Mouse (Mus musculus) hindbrain, embryonic 13.5 days (tissue): ENCODE data around the gene Id3. TPM values are rescaled to one million over a fixed set of nuclear protein-coding genes. Genes with fewer than 3 reads are reported as not detected.

ENCODE experiments used
- ATAC-seq: fragments of 200-750 bp; cut with Nextera tagmentation; 2 replicates; pipeline ENCODE4 v1.8.0; 2017; ENCODE audit warnings: moderate TSS enrichment; ENCODE audit not compliant: low FRiP score
- H3K27ac ChIP-seq: fragments of 300-500 bp; sonication (generic); 2 replicates; pipeline ENCODE4 v1.5.1; 2015; ENCODE audit warnings: inconsistent platforms, mild to moderate bottlenecking, moderate library complexity
- H3K27me3 ChIP-seq: fragments of 300-500 bp; sonication (generic); 2 replicates; pipeline ENCODE4 v1.6.1; 2015; ENCODE audit warnings: mild to moderate bottlenecking, inconsistent platforms
- H3K36me3 ChIP-seq: fragments of 300-500 bp; sonication (generic); 2 replicates; pipeline ENCODE4 v1.6.1; 2015; ENCODE audit warnings: mild to moderate bottlenecking, inconsistent platforms
- H3K4me1 ChIP-seq: fragments of 300-500 bp; sonication (generic); replicated peaks from 2 replicates; pipeline ENCODE4 v1.6.1; 2015; ENCODE audit warnings: inconsistent platforms
- H3K4me2 ChIP-seq: fragments of 300-500 bp; sonication (generic); 2 replicates; pipeline ENCODE4 v1.6.1; 2015; ENCODE audit warnings: inconsistent platforms, mild to moderate bottlenecking, moderate library complexity
- H3K4me3 ChIP-seq: fragments of 300-500 bp; sonication (generic); 2 replicates; pipeline ENCODE4 v1.5.1; 2015; ENCODE audit warnings: mild to moderate bottlenecking, inconsistent platforms
- H3K9ac ChIP-seq: fragments of 300-500 bp; sonication (generic); 2 replicates; pipeline ENCODE4 v1.6.1; 2015; ENCODE audit warnings: mild to moderate bottlenecking, inconsistent platforms
- H3K9me3 ChIP-seq: fragments of 300-500 bp; sonication (generic); 2 replicates; pipeline ENCODE4 v1.6.1; 2016; ENCODE audit warnings: inconsistent platforms
- WGBS: fragments of 180-500 bp; shearing (Covaris S2); methylation state at CpG from one replicate; pipeline ENCODE4 v1.1.7; 2015; 5-methylcytosine and 5-hydroxymethylcytosine counted together
- polyA plus RNA-seq: library from polyadenylated mRNA; unstranded; fragments of >200 nt; fragmentation: Nextera tagmentation; extraction: Ambion mirVana; gene quantifications from 2 replicates; pipeline ENCODE4 v1.2.1, GENCODE M21; 2015

The Id3 gene
- polyA plus RNA-seq, 1 experiment from 2014 or later, result 269 TPM

DNA sequence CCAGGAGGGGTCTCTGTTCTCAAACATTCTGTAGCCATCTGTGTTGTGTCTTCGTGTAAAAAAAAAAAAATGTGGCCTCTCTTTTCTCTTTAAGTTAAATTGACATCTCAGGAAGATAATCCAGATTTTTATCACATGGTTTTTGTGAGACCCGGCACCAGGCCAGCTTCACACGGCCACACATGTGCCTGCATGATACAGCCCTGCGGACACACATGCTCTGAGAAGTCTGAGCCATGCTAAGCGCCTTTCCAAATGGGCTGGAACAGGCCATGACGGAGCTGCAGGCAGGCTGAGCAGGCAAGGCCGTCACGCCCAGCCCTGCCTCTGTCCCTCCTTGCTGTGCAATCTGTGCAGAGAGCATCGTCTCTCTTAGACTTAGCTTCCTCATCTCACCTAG lies 11.2 kb downstream of the Id3 start:
- H3K9me3 ChIP-seq, result no peaks in the 10 kb centered on the region
- H3K9ac ChIP-seq, result no peak overlapping the region
- no peak for ATAC-seq
- no peak overlapping the region for H3K4me2 ChIP-seq
- no peak overlapping the region for H3K27ac ChIP-seq
- peaks cover 8% of the 10 kb centered on the region for H3K4me1 ChIP-seq
- WGBS, result 69% methylated on average over 9 of the region's 9 CpGs
- no peaks in the 10 kb centered on the region for H3K36me3 ChIP-seq
- no peak overlapping the region for H3K4me3 ChIP-seq
- no peaks in the 10 kb centered on the region for H3K27me3 ChIP-seq

GRCm38 (mm10) chr4:136158498-136158897 lies 15.2 kb downstream of the Id3 start:
- no peak overlapping the region for H3K27ac ChIP-seq
- no peaks in the 10 kb centered on the region for H3K9me3 ChIP-seq
- peaks cover 16% of the 10 kb centered on the region for H3K4me1 ChIP-seq
- no peak overlapping the region for H3K4me2 ChIP-seq
- no peak overlapping the region for H3K4me3 ChIP-seq
- WGBS, result 83% methylated on average over 6 of the region's 6 CpGs
- no peak overlapping the region for H3K9ac ChIP-seq
- no peak for ATAC-seq
- H3K36me3 ChIP-seq, result no peaks in the 10 kb centered on the region
- H3K27me3 ChIP-seq, result no peaks in the 10 kb centered on the region

GRCm38 (mm10) chr4:136159802-136160397 lies 16.6 kb downstream of the Id3 start:
- ATAC-seq, result peak; percentile 67
- Histone ChIP-seq H3K4me2 (no peak overlapping the region), H3K9me3 (no peaks in the 10 kb centered on the region), H3K36me3 (no peaks in the 10 kb centered on the region), H3K9ac (0 out of 2 replicates have a peak overlapping the region, but pooled peaks have one; percentile 40), H3K4me3 (no peak overlapping the region), H3K4me1 (peaks cover 18% of the 10 kb centered on the region), H3K27me3 (no peaks in the 10 kb centered on the region), H3K27ac (peak overlapping the region; percentile 77)
- WGBS, result 1% methylated on average over 5 of the region's 5 CpGs

DNA sequence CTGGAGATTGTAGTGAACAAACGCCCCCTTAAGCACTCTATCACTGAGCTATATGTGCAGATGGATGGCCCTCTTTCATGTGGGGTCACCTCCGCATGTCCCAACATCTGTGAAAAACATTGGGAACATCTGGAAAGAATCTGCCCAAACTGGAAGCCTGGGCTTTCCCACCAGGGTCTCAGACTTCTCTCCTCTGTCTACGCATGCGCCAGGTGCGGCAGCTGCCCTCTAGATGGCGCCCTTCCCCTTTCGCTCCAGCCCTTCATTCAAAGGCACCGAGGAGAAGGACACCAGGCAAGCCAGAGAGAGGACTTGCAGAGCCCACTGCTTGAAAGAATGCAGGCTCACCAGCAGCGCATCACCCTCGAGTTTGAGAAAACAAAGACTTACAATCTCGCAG lies 20.2 kb downstream of the Id3 start:
- H3K36me3 ChIP-seq, result no peaks in the 10 kb centered on the region
- peak overlapping the region; percentile 26; the same call in 1 of the 2 replicates for H3K4me2 ChIP-seq
- no peak overlapping the region for H3K4me3 ChIP-seq
- H3K27me3 ChIP-seq, result no peaks in the 10 kb centered on the region
- 2% methylated on average over 11 of the region's 11 CpGs for WGBS
- no peaks in the 10 kb centered on the region for H3K9me3 ChIP-seq
- H3K4me1 ChIP-seq, result peaks cover 18% of the 10 kb centered on the region
- H3K27ac ChIP-seq, result no peak overlapping the region
- peak; percentile 47; the same call in 1 of the 2 replicates for ATAC-seq
- H3K9ac ChIP-seq, result no peak overlapping the region

DNA sequence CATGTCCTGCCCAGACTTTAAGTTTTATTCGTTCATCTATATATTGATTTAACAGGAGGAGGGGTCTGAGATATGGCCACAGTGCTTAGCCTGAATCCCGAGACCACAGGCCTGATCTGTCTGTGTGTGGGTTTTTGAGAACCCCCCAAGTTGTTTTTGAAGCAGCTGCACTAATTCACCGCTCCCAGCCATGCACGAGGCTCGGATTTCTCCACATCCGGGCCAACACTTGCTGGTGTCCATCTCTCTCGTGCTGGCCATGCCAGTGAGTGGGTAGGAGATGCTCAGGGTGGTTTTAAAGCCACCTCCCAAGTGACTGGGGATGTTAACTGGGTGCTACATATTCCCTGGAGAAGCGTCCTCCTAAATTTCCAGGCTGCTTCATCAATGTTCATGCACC lies 21.7 kb downstream of the Id3 start:
- ATAC-seq, result no peak
- H3K27me3 ChIP-seq, result no peaks in the 10 kb centered on the region
- no peak overlapping the region for H3K27ac ChIP-seq
- no peak overlapping the region for H3K9ac ChIP-seq
- H3K9me3 ChIP-seq, result no peaks in the 10 kb centered on the region
- H3K4me1 ChIP-seq, result peaks cover 10% of the 10 kb centered on the region
- H3K36me3 ChIP-seq, result no peaks in the 10 kb centered on the region
- no peak overlapping the region for H3K4me3 ChIP-seq
- 85% methylated on average over 8 of the region's 8 CpGs for whole genome bisulfite sequencing
- H3K4me2 ChIP-seq, result no peak overlapping the region

- 91% methylated on average over 3 of the region's 3 CpGs for WGBS
Measured at GRCm38 (mm10) chr4:136167701-136168100, 24.4 kb downstream of the Id3 start.

GRCm38 (mm10) chr4:136170401-136170800 lies 27.1 kb downstream of the Id3 start:
- H3K9me3 ChIP-seq, result no peaks in the 10 kb centered on the region
- 89% methylated on average over 4 of the region's 4 CpGs for WGBS
- H3K9ac ChIP-seq, result no peak overlapping the region
- peaks cover 13% of the 10 kb centered on the region for H3K27me3 ChIP-seq
- no peak for ATAC-seq
- H3K4me3 ChIP-seq, result no peak overlapping the region
- H3K36me3 ChIP-seq, result no peaks in the 10 kb centered on the region
- peaks cover 30% of the 10 kb centered on the region for H3K4me1 ChIP-seq
- no peak overlapping the region for H3K27ac ChIP-seq
- no peak overlapping the region for H3K4me2 ChIP-seq

More at GRCm38 (mm10) chr4:136167701-136168100, 24.4 kb downstream of the Id3 start:
- Histone ChIP-seq H3K27ac (no peak overlapping the region), H3K4me2 (no peak overlapping the region), H3K4me1 (peaks cover 16% of the 10 kb centered on the region), H3K4me3 (no peak overlapping the region), H3K9me3 (no peaks in the 10 kb centered on the region), H3K27me3 (no peaks in the 10 kb centered on the region), H3K36me3 (no peaks in the 10 kb centered on the region), H3K9ac (no peak overlapping the region)
- no peak for ATAC-seq

GRCm38 (mm10) chr4:136171455-136171854 lies 28.2 kb downstream of the Id3 start:
- H3K4me1 ChIP-seq, result peaks cover 38% of the 10 kb centered on the region
- no peaks in the 10 kb centered on the region for H3K9me3 ChIP-seq
- no peaks in the 10 kb centered on the region for H3K36me3 ChIP-seq
- H3K27me3 ChIP-seq, result peaks cover 13% of the 10 kb centered on the region
- ATAC-seq, result 0 out of 2 replicates have a peak, but pooled peaks have one; percentile 44
- peak overlapping the region; percentile 100 for H3K4me2 ChIP-seq
- peak overlapping the region; percentile 62 for H3K4me3 ChIP-seq
- 15% methylated on average over 12 of the region's 12 CpGs for WGBS
- H3K9ac ChIP-seq, result peak overlapping the region; percentile 71
- no peak overlapping the region for H3K27ac ChIP-seq

DNA sequence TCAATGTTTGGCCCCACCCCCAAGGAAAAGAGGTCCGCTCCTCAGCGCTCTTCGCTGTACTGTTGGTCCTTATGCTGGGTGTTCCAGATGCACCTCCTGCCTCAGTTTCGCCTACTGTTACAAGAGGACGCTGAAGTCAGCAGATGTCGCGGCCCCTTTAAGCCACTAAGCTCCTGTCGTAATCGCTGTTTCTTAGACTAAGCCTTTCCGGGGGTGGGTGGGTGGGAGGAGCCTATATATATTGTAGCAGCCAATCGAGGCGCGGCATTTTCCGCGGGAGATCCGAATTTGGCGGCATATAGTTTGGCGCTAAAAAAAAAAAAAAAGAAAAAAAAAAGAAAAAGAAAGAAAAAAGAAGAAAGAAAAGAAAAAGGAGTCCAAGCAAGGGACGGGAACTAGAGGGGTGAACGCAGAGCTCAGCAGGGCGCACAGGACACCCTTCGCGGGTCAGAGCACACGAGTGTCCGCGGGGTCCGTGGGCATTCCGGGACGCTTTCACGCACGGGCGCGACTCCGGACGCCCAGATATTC lies 28.8 kb downstream of the Id3 start, which contains the start of gene E2f2:
Gene E2f2 (plus strand): TSS at position 384 of the 531 bp plus-strand sequence.
- Histone ChIP-seq H3K4me2 (peak within 1 kb of the TSS; percentile 100), H3K36me3 (no peaks in the 10 kb centered on the region), H3K9ac (peak within 1 kb of the TSS; percentile 71), H3K9me3 (no peaks in the 10 kb centered on the region), H3K27me3 (peaks cover 13% of the 10 kb centered on the region), H3K4me1 (peaks cover 42% of the 10 kb centered on the region), H3K4me3 (peak within 1 kb of the TSS; percentile 62), H3K27ac (no peak within 1 kb of the TSS; the same call in 1 of the 2 replicates)
- WGBS, result 0% methylated on average over 35 of the region's 35 CpGs
- no peak; the same call in 1 of the 2 replicates for ATAC-seq

DNA sequence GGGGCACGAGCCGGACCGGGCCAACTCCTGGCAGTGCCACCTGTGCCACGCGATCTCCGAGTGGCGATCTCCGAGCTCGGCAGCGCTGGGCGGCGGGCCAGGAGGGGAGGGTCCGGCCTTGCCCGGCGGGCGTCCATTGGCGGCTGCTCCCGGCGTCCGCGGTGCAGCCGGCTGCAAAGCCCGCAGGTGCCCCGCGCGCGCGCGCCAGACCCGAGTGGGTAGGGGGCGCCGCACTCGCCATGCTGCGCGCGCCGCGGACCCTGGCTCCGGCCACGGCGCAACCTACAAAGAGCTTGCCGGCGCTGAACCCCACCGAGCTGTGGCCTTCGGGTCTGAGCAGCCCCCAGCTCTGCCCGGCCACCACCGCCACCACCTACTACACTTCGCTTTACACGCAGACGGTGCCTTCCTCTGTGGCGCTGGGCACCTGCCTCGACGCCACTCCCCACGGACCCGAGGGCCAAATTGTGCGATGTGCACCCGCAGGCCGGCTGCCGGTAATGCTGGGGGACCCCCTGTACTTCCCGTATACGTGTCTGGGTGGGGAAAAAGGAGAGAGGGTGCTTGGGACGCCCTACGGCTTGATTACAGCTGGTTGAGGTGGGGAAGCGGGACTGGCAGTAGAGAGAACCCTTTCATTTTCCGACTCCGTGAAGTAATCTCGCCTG lies 29.4 kb downstream of the Id3 start:
- peak overlapping the region; percentile 62 for H3K4me3 ChIP-seq
- H3K27me3 ChIP-seq, result peaks cover 13% of the 10 kb centered on the region
- under 1% methylated on average over 49 of the region's 67 CpGs for WGBS
- H3K9ac ChIP-seq, result peak overlapping the region; percentile 70
- peaks cover 48% of the 10 kb centered on the region for H3K4me1 ChIP-seq
- H3K27ac ChIP-seq, result no peak overlapping the region; the same call in 1 of the 2 replicates
- ATAC-seq, result peak; percentile 47; the same call in 1 of the 2 replicates
- no peaks in the 10 kb centered on the region for H3K36me3 ChIP-seq
- H3K9me3 ChIP-seq, result no peaks in the 10 kb centered on the region
- peak overlapping the region; percentile 100 for H3K4me2 ChIP-seq

- H3K9ac ChIP-seq, result peak overlapping the region; percentile 70
- H3K9me3 ChIP-seq, result no peaks in the 10 kb centered on the region
- peak overlapping the region; percentile 100 for H3K4me2 ChIP-seq
- no peak overlapping the region for H3K27ac ChIP-seq
- ATAC-seq, result no peak
- 2% methylated on average over 14 of the region's 14 CpGs for WGBS
- peaks cover 13% of the 10 kb centered on the region for H3K27me3 ChIP-seq
- H3K36me3 ChIP-seq, result no peaks in the 10 kb centered on the region
- H3K4me3 ChIP-seq, result peak overlapping the region; percentile 62
- peaks cover 54% of the 10 kb centered on the region for H3K4me1 ChIP-seq
Measured at GRCm38 (mm10) chr4:136173210-136173715, 30.0 kb downstream of the Id3 start.
